Mouse (Mus musculus) embryonic fibroblast, embryonic 13.5 days (primary cell): ENCODE data around the gene Fbxo9.

Source experiments
- CTCF ChIP-seq: IDR thresholded peaks from 2 replicates; pipeline ENCODE4 v1.5.1; 2011; ENCODE audit warnings: mild to moderate bottlenecking, control low read depth, low read length, moderate library complexity, borderline replicate concordance; ENCODE audit not compliant: insufficient read depth
- POLR2A ChIP-seq: IDR thresholded peaks from 2 replicates; pipeline ENCODE4 v1.6.1; 2011; ENCODE audit warnings: low read depth, mild to moderate bottlenecking, control low read depth, low read length, moderate library complexity

- TF ChIP-seq CTCF: no peak
- no peak for TF ChIP-seq POLR2A
Observed at GRCm38 (mm10) chr9:78035296-78035695, 73.6 kb downstream of the Fbxo9 start.
